Mouse (Mus musculus) MEL (cell line): ENCODE data around the gene Ifnar1. TPM values are rescaled to one million over a fixed set of nuclear protein-coding genes. Genes with fewer than 3 reads are reported as not detected.
A peak's percentile ranks its signal among the peaks of the same experiment; 100 is the strongest.

ENCODE experiments used
- DNase-seq: peaks from one replicate; pipeline ENCODE4 v3.0.0; 2011; ENCODE audit warnings: low read depth, low spot score
- H3K27ac ChIP-seq: 2 replicates; pipeline ENCODE4 v1.5.1; 2012; ENCODE audit warnings: low read depth, mild to moderate bottlenecking, control low read depth, low read length, moderate library complexity; ENCODE audit not compliant: control insufficient read depth
- H3K27me3 ChIP-seq, 2 experiments: fragments of 150-350 bp in 1 of 2; sonication (generic) in 1 of 2; 2 replicates each; pipeline ENCODE4 v1.6.1; 2012; ENCODE audit warnings: low read length in 2 of 2, mild to moderate bottlenecking in 2 of 2, improper control_type of control experiment in 1 of 2, moderate library complexity in 1 of 2; ENCODE audit not compliant: insufficient read depth in 2 of 2, control insufficient read depth in 1 of 2
- H3K36me3 ChIP-seq, 2 experiments: 2 replicates each; pipeline ENCODE4 v1.6.1; 2012 to 2014; ENCODE audit warnings: low read length in 2 of 2, improper control_type of control experiment in 1 of 2, inconsistent platforms in 1 of 2, mild to moderate bottlenecking in 1 of 2; ENCODE audit not compliant: insufficient read depth in 2 of 2, control insufficient read depth in 1 of 2
- H3K4me1 ChIP-seq, 2 experiments: fragments of 150-350 bp in 1 of 2; sonication (generic) in 1 of 2; 2 replicates each; pipeline ENCODE4 v1.6.1; 2012; ENCODE audit warnings: low read length in 2 of 2, improper control_type of control experiment in 1 of 2, mild to moderate bottlenecking in 1 of 2; ENCODE audit not compliant: insufficient read depth in 2 of 2, control insufficient read depth in 1 of 2
- H3K4me3 ChIP-seq, 2 experiments: fragments of 150-350 bp in 1 of 2; sonication (generic) in 1 of 2; 2 replicates each; pipeline ENCODE4 v1.5.1; 2012; ENCODE audit warnings: low read depth in 2 of 2, low read length in 2 of 2, mild to moderate bottlenecking in 2 of 2, moderate library complexity in 2 of 2, control low read depth in 1 of 2, improper control_type of control experiment in 1 of 2; ENCODE audit not compliant: control insufficient read depth in 1 of 2, insufficient read depth in 1 of 2
- H3K79me2 ChIP-seq: 2 replicates; pipeline ENCODE4 v1.6.1; 2012; ENCODE audit warnings: mild to moderate bottlenecking, low read length, moderate library complexity; ENCODE audit not compliant: control insufficient read depth, poor library complexity, insufficient read depth
- H3K9ac ChIP-seq: 2 replicates; pipeline ENCODE4 v1.6.1; 2012; ENCODE audit warnings: low read depth, mild to moderate bottlenecking, control low read depth, low read length, moderate library complexity; ENCODE audit not compliant: control insufficient read depth, poor library complexity, severe bottlenecking
- H3K9me3 ChIP-seq: fragments of 150-350 bp; sonication (generic); replicated peaks from 2 replicates; pipeline ENCODE4 v1.6.1; 2012; ENCODE audit warnings: mild to moderate bottlenecking, low read length, improper control_type of control experiment, moderate library complexity; ENCODE audit not compliant: insufficient read depth
- BHLHE40 ChIP-seq: IDR thresholded peaks from 2 replicates; pipeline ENCODE4 v1.6.1; 2012; ENCODE audit warnings: low read depth, mild to moderate bottlenecking, inconsistent platforms, low read length, improper control_type of control experiment, borderline replicate concordance
- CHD1 ChIP-seq: IDR thresholded peaks from 2 replicates; pipeline ENCODE4 v1.6.1; 2012; ENCODE audit warnings: low read depth, mild to moderate bottlenecking, inconsistent platforms, low read length, improper control_type of control experiment
- CTCF ChIP-seq, 3 experiments: IDR thresholded peaks in 2 of 3; conservative IDR thresholded peaks in 1 of 3; 2 replicates each; pipeline ENCODE4 v1.5.1; 2011 to 2012; ENCODE audit warnings: low read length in 3 of 3, low read depth in 2 of 3, mild to moderate bottlenecking in 2 of 3, improper control_type of control experiment in 1 of 3, inconsistent platforms in 1 of 3, mixed read lengths in 1 of 3, moderate library complexity in 1 of 3; ENCODE audit not compliant: control insufficient read depth in 1 of 3, insufficient read depth in 1 of 3, poor library complexity in 1 of 3, severe bottlenecking in 1 of 3
- E2F4 ChIP-seq: IDR thresholded peaks from 2 replicates; pipeline ENCODE4 v1.6.1; 2011; ENCODE audit warnings: low read depth, low read length, improper control_type of control experiment, borderline replicate concordance
- EP300 ChIP-seq, 2 experiments: IDR thresholded peaks; 2 replicates each; pipeline ENCODE4 v1.6.1; 2011; ENCODE audit warnings: improper control_type of control experiment in 2 of 2, low read length in 2 of 2, low read depth in 1 of 2, mild to moderate bottlenecking in 1 of 2
- ETS1 ChIP-seq: IDR thresholded peaks from 2 replicates; pipeline ENCODE4 v1.6.1; 2012; ENCODE audit warnings: low read depth, mild to moderate bottlenecking, inconsistent platforms, low read length, improper control_type of control experiment, moderate library complexity
- GABPA ChIP-seq: IDR thresholded peaks from 2 replicates; pipeline ENCODE4 v1.6.1; 2012; ENCODE audit warnings: low read depth, mild to moderate bottlenecking, inconsistent platforms, low read length, improper control_type of control experiment, moderate library complexity
- GATA1 ChIP-seq: IDR thresholded peaks from 2 replicates; pipeline ENCODE4 v1.6.1; 2011; ENCODE audit warnings: low read depth, low read length, improper control_type of control experiment
- HCFC1 ChIP-seq: IDR thresholded peaks from 2 replicates; pipeline ENCODE4 v1.6.1; 2012; ENCODE audit warnings: low read depth, mild to moderate bottlenecking, inconsistent platforms, low read length, improper control_type of control experiment, moderate library complexity
- JUND ChIP-seq: IDR thresholded peaks from 2 replicates; pipeline ENCODE4 v1.6.1; 2011; ENCODE audit warnings: low read depth, mild to moderate bottlenecking, improper control_type of control experiment, low read length
- MAFK ChIP-seq: IDR thresholded peaks from 2 replicates; pipeline ENCODE4 v1.6.1; 2011; ENCODE audit warnings: low read depth, mild to moderate bottlenecking, low read length, improper control_type of control experiment, borderline replicate concordance
- MAX ChIP-seq: IDR thresholded peaks from 2 replicates; pipeline ENCODE4 v1.6.1; 2011; ENCODE audit warnings: low read length, improper control_type of control experiment
- MXI1 ChIP-seq: IDR thresholded peaks from 2 replicates; pipeline ENCODE4 v1.6.1; 2011; ENCODE audit warnings: mild to moderate bottlenecking, low read depth, low read length, improper control_type of control experiment
- MYB ChIP-seq: IDR thresholded peaks from 2 replicates; pipeline ENCODE4 v1.6.1; 2011; ENCODE audit warnings: mild to moderate bottlenecking, low read depth, low read length, improper control_type of control experiment
- MYC ChIP-seq: IDR thresholded peaks from 2 replicates; pipeline ENCODE4 v1.6.1; 2011; ENCODE audit warnings: low read depth, mild to moderate bottlenecking, low read length, improper control_type of control experiment, moderate library complexity
- NELFE ChIP-seq: IDR thresholded peaks from 2 replicates; pipeline ENCODE4 v1.6.1; 2011; ENCODE audit warnings: low read depth, low read length, improper control_type of control experiment
- NRF1 ChIP-seq: IDR thresholded peaks from 2 replicates; pipeline ENCODE4 v1.6.1; 2014; ENCODE audit warnings: low read depth, mild to moderate bottlenecking, inconsistent platforms, low read length, improper control_type of control experiment, moderate library complexity; ENCODE audit not compliant: poor library complexity, insufficient read depth, severe bottlenecking
- POLR2AphosphoS2 ChIP-seq: IDR thresholded peaks from 2 replicates; pipeline ENCODE4 v1.6.1; 2011; ENCODE audit warnings: low read length, improper control_type of control experiment
- POLR2AphosphoS5 ChIP-seq: IDR thresholded peaks from 2 replicates; pipeline ENCODE4 v1.6.1; 2012; ENCODE audit warnings: low read depth, borderline replicate concordance, mild to moderate bottlenecking, inconsistent platforms, low read length, moderate library complexity, mixed read lengths
- RCOR1 ChIP-seq: IDR thresholded peaks from 2 replicates; pipeline ENCODE4 v1.6.1; 2012; ENCODE audit warnings: low read depth, mild to moderate bottlenecking, inconsistent platforms, low read length, improper control_type of control experiment
- SIN3A ChIP-seq: IDR thresholded peaks from 2 replicates; pipeline ENCODE4 v1.6.1; 2012; ENCODE audit warnings: low read length, improper control_type of control experiment, inconsistent platforms
- TAL1 ChIP-seq: IDR thresholded peaks from 2 replicates; pipeline ENCODE4 v1.6.1; 2012; ENCODE audit warnings: mild to moderate bottlenecking, inconsistent platforms, low read length, moderate library complexity, mixed read lengths
- TBP ChIP-seq: IDR thresholded peaks from 2 replicates; pipeline ENCODE4 v1.8.0; 2011; ENCODE audit warnings: low read depth, low read length, improper control_type of control experiment
- TCF12 ChIP-seq: IDR thresholded peaks from 2 replicates; pipeline ENCODE4 v1.6.1; 2014; ENCODE audit warnings: low read depth, mild to moderate bottlenecking, inconsistent platforms, low read length, improper control_type of control experiment, moderate library complexity
- UBTF ChIP-seq: IDR thresholded peaks from 2 replicates; pipeline ENCODE4 v1.6.1; 2012; ENCODE audit warnings: low read depth, mild to moderate bottlenecking, inconsistent platforms, low read length, improper control_type of control experiment, moderate library complexity, borderline replicate concordance; ENCODE audit not compliant: insufficient read depth
- USF1 ChIP-seq: IDR thresholded peaks from 2 replicates; pipeline ENCODE4 v1.6.1; 2014; ENCODE audit warnings: low read depth, mild to moderate bottlenecking, inconsistent platforms, low read length, improper control_type of control experiment, moderate library complexity
- USF2 ChIP-seq, 2 experiments: IDR thresholded peaks; 2 replicates each; pipeline ENCODE4 v1.6.1; 2011 to 2012; ENCODE audit warnings: improper control_type of control experiment in 2 of 2, low read length in 2 of 2, borderline replicate concordance in 1 of 2, inconsistent platforms in 1 of 2, low read depth in 1 of 2, mild to moderate bottlenecking in 1 of 2; ENCODE audit not compliant: insufficient read depth in 1 of 2
- ZC3H11A ChIP-seq: IDR thresholded peaks from 2 replicates; pipeline ENCODE4 v1.6.1; 2012; ENCODE audit warnings: low read depth, mild to moderate bottlenecking, inconsistent platforms, low read length, improper control_type of control experiment
- ZMIZ1 ChIP-seq: IDR thresholded peaks from 2 replicates; pipeline ENCODE4 v1.6.1; 2012; ENCODE audit warnings: low read depth, mild to moderate bottlenecking, inconsistent platforms, low read length, improper control_type of control experiment, moderate library complexity
- ZNF384 ChIP-seq: IDR thresholded peaks from 2 replicates; pipeline ENCODE4 v1.6.1; 2012; ENCODE audit warnings: low read depth, mild to moderate bottlenecking, inconsistent platforms, low read length, improper control_type of control experiment
- polyA plus RNA-seq, 2 experiments: library from polyadenylated mRNA; stranded (reverse) in 1 of 2; unstranded in 1 of 2; fragments of >175 nt in 1 of 2; fragments of >200 nt in 1 of 2; gene quantifications; 2 replicates each; pipeline versions ENCODE4 v1.2.1 to v1.2.4; 2012; ENCODE audit warnings: low replicate concordance in 2 of 2, low read depth in 1 of 2; ENCODE audit not compliant: insufficient read length in 2 of 2, insufficient read depth in 1 of 2, missing spikeins in 1 of 2
- total RNA-seq: library from RNA; depleted of rRNA; stranded (reverse); fragments of 300-350 nt; gene quantifications from 2 replicates; pipeline ENCODE4 v1.2.3, GENCODE M21; 2012

Gene Ifnar1
- total and polyA plus RNA-seq, 3 experiments: 10.3 to 20.2 TPM; not detected in 1

DNA sequence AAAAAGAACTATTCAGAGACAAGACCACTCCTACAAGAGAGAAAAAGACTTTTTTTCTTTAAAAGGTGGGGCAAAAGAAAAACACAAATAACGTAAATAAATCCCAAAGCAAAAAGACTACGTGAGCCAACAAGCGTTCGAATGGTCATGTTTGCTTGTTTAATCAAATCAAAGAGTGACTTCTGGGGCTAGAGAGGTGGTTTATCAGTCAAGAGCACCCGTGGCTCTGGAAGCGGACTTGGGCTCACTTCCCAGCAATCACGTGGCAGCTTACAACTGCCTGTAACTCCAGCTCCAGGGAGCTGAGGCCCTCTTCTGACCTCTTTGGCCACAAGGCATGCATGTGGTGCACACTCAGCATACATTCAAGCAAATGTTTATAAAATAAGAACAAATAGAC lies 43.7 kb upstream of the Ifnar1 start (continued):
- no peak for TF ChIP-seq ZC3H11A
- TF ChIP-seq USF1: peak; percentile 95
- no peak for TF ChIP-seq TBP
- no peak for TF ChIP-seq E2F4
- TF ChIP-seq NRF1: no peak
- TF ChIP-seq POLR2AphosphoS5: no peak
- no peak for TF ChIP-seq UBTF
- 0 out of 2 replicates have a peak, but pooled peaks have one; percentile 54 for TF ChIP-seq GABPA
- peak; percentile 95 for TF ChIP-seq TCF12
- peak; percentile 91 for TF ChIP-seq MYC
- peak; percentile 73; the same call in 1 of the 2 replicates for TF ChIP-seq ETS1
- TF ChIP-seq BHLHE40: peak; percentile 96
- peak in 1 of 3 experiments; percentile 26; a peak in 2 of 6 replicates for TF ChIP-seq CTCF (IDR thresholded peaks at IDR 0.05 in 2 of 3, conservative IDR thresholded peaks at IDR 0.05 in 1 of 3; ENCODE audit: control insufficient read depth in 1 of 3, insufficient read depth in 1 of 3, low read depth in 2 of 3, low read length in 3 of 3, poor library complexity in 1 of 3, severe bottlenecking in 1 of 3)
- peak; percentile 36; the same call in 1 of the 2 replicates for TF ChIP-seq HCFC1
- TF ChIP-seq RCOR1: peak; percentile 97
- TF ChIP-seq CHD1: no peak; the same call in 1 of the 2 replicates
- no peak for TF ChIP-seq NELFE
- TF ChIP-seq USF2 (IDR thresholded peaks at IDR 0.05; ENCODE audit: borderline replicate concordance in 1 of 2, insufficient read depth in 1 of 2, low read depth in 1 of 2, low read length in 2 of 2): 0 out of 4 replicates have a peak, but pooled peaks of 1 of the 2 experiments have one; percentile 66
- 0 out of 2 replicates have a peak, but pooled peaks have one; percentile 52 for TF ChIP-seq ZNF384
- TF ChIP-seq MAFK: peak; percentile 39; the same call in 1 of the 2 replicates
- TF ChIP-seq TAL1: peak; percentile 84
- no peak for TF ChIP-seq ZMIZ1

DNA sequence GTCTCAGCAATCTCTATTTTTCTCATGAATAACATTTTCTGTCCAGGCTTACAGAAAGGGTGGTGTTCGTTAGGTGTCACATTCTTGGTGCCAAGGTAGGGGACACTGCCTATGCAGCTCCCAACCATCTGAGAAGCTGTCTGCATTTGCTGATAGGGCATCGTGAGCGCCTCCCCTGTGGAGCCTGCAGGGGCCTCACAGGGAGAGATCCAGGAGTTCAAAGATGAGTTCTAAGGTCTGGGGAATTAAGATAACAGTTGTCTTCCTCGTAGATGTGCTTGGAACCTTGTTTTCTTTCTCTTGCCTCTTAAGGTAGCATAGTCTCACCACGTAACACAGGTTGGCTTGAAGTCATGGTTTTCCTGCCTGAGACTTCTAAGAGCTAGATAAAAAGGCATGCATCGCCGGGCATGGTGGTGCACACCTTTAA lies 43.2 kb upstream of the Ifnar1 start:
- peak overlapping the region; percentile 99 for H3K27ac ChIP-seq
- TF ChIP-seq CTCF (IDR thresholded peaks at IDR 0.05 in 2 of 3, conservative IDR thresholded peaks at IDR 0.05 in 1 of 3; ENCODE audit: control insufficient read depth in 1 of 3, insufficient read depth in 1 of 3, low read depth in 2 of 3, low read length in 3 of 3, poor library complexity in 1 of 3, severe bottlenecking in 1 of 3) (no peak), UBTF (0 out of 2 replicates have a peak, but pooled peaks have one; percentile 75), HCFC1 (peak; percentile 21; the same call in 1 of the 2 replicates), MYB (peak; percentile 48; the same call in 1 of the 2 replicates), CHD1 (no peak), TBP (peak; percentile 86), GABPA (no peak), ZC3H11A (no peak), ZNF384 (no peak), TCF12 (peak; percentile 98), MYC (peak; percentile 46; the same call in 1 of the 2 replicates), GATA1 (peak; percentile 95), ZMIZ1 (peak; percentile 24; the same call in 1 of the 2 replicates), ETS1 (peak; percentile 89), NELFE (no peak), MAX (0 out of 2 replicates have a peak, but pooled peaks have one; percentile 17), NRF1 (no peak), EP300 (IDR thresholded peaks at IDR 0.05; ENCODE audit: low read depth in 1 of 2, low read length in 2 of 2) (peak; percentile 94 to 96), BHLHE40 (peak; percentile 74), MXI1 (peak; percentile 56; the same call in 1 of the 2 replicates), SIN3A (peak; percentile 78), RCOR1 (peak; percentile 70), JUND (no peak), POLR2AphosphoS2 (no peak; the same call in 1 of the 2 replicates)

More for the DNA sequence above, 43.2 kb upstream of the Ifnar1 start:
- DNase-seq: peak; percentile 94
- H3K79me2 ChIP-seq: no peaks in the 10 kb centered on the region
- H3K9me3 ChIP-seq: no peaks in the 10 kb centered on the region
- peak overlapping the region; percentile 46 for H3K9ac ChIP-seq
- no peak overlapping the region for H3K4me3 ChIP-seq
- H3K36me3 ChIP-seq: peaks cover 0 to 28% of the 10 kb centered on the region in 2 experiments; a peak in 2 of 4 replicates
- peaks cover 18 to 33% of the 10 kb centered on the region in 2 experiments for H3K4me1 ChIP-seq
- H3K27me3 ChIP-seq: no peaks in the 10 kb centered on the region
